Mouse (Mus musculus) forebrain, embryonic 16.5 days (tissue): Measurements from ENCODE around the gene Csf2ra. TPM values are rescaled to one million over a fixed set of nuclear protein-coding genes. Genes with fewer than 3 reads are reported as not detected.
"Not testable (repeated sequence)": the region's sequence is repeated elsewhere in the genome, so short reads cannot be mapped to it uniquely, and the experiment has no call there.

Source experiments
- ATAC-seq: fragments of 200-750 bp; cut with Nextera tagmentation; 2 replicates; pipeline ENCODE4 v1.8.0; 2017; ENCODE audit warnings: mild to moderate bottlenecking, moderate library complexity
- H3K27ac ChIP-seq: fragments of 300-500 bp; sonication (generic); 2 replicates; pipeline ENCODE4 v1.5.1; 2014; ENCODE audit warnings: low read length, control low read depth
- H3K27me3 ChIP-seq: fragments of 300-500 bp; sonication (generic); replicated peaks from 2 replicates; pipeline ENCODE4 v1.6.1; 2014; ENCODE audit warnings: low read length; ENCODE audit not compliant: control insufficient read depth, insufficient read depth
- H3K36me3 ChIP-seq: fragments of 300-500 bp; sonication (generic); 2 replicates; pipeline ENCODE4 v1.6.1; 2014; ENCODE audit not compliant: control insufficient read depth, insufficient read depth
- H3K4me1 ChIP-seq: fragments of 300-500 bp; sonication (generic); replicated peaks from 2 replicates; pipeline ENCODE4 v1.6.1; 2014; ENCODE audit warnings: low read length; ENCODE audit not compliant: control insufficient read depth, insufficient read depth
- H3K4me2 ChIP-seq: fragments of 300-500 bp; sonication (generic); 2 replicates; pipeline ENCODE4 v1.6.1; 2014; ENCODE audit warnings: mild to moderate bottlenecking, low read length, control low read depth
- H3K4me3 ChIP-seq: fragments of 300-500 bp; sonication (generic); replicated peaks from 2 replicates; pipeline ENCODE4 v1.5.1; 2014; ENCODE audit warnings: mild to moderate bottlenecking, low read length, control low read depth
- H3K9ac ChIP-seq: fragments of 300-500 bp; sonication (generic); replicated peaks from 2 replicates; pipeline ENCODE4 v1.6.1; 2014; ENCODE audit warnings: low read depth, low read length, control low read depth
- H3K9me3 ChIP-seq: fragments of 300-500 bp; sonication (generic); 2 replicates; pipeline ENCODE4 v1.6.1; 2016; ENCODE audit warnings: low read length; ENCODE audit not compliant: control insufficient read depth
- WGBS: fragments of 180-500 bp; shearing (Covaris S2); extraction: QIAGEN DNeasy Blood & Tissue Kit; methylation state at CpG from one replicate; pipeline ENCODE4 v1.1.7; 2014; 5-methylcytosine and 5-hydroxymethylcytosine counted together
- polyA plus RNA-seq: library from polyadenylated mRNA; unstranded; fragments of >200 nt; fragmentation: Nextera tagmentation; extraction: Ambion mirVana; gene quantifications from 2 replicates; pipeline ENCODE4 v1.2.1, GENCODE M21; 2015

Csf2ra gene
- polyA plus RNA-seq, 1 experiment from 2014 or later = 42.4 TPM

DNA sequence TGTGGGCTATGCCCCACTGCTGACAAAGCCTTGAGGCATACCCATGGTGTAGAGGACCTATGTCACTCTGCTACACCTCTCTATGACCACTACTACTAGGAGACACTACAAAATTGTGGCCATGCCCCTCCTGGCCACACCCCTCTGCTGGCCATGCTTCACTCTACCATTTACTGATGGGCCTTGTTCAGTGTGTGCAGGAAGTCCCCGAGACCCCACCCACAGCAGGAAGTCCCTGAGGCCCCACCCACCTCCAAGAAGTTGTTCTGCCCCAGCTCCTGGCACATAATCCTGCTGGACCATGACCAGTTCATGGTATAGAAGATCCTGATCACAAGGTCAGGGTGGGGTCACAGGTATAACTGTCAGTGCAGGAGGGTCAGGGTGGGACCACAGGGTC lies 33.0 kb upstream of the Csf2ra start:
- Histone ChIP-seq H3K9me3 (no peaks in the 10 kb centered on the region), H3K4me3 (no peak overlapping the region), H3K27ac (no peak overlapping the region), H3K9ac (no peak overlapping the region), H3K4me1 (no peaks in the 10 kb centered on the region), H3K27me3 (no peaks in the 10 kb centered on the region), H3K36me3 (no peaks in the 10 kb centered on the region), H3K4me2 (no peak overlapping the region)
- WGBS = 92% methylated on average over 1 of the region's 1 CpGs
- no peak for ATAC-seq

DNA sequence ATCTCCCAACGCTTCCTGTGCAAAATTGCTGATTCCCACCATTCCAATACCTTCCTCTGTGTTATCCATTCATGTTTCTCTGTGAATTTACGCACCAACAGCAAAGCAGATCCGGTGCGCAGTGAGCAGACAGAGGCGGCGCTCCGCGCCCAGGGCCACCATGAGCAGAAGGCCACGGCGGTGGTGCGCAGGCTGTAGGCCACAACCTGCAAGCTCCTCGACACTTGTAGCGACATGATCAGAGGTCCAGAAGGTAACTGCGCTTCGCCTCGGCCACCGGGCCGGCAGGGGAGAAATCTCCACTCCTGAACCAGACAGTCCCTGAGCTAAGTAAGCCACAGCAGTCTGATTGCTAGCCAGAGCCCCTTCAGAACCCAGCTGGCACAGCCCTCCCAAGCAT lies 29.5 kb upstream of the Csf2ra start:
- Histone ChIP-seq H3K9ac (no peak overlapping the region), H3K4me1 (no peaks in the 10 kb centered on the region), H3K27ac (no peak overlapping the region), H3K36me3 (no peaks in the 10 kb centered on the region), H3K4me3 (no peak overlapping the region), H3K9me3 (no peaks in the 10 kb centered on the region), H3K27me3 (no peaks in the 10 kb centered on the region), H3K4me2 (no peak overlapping the region)
- ATAC-seq = no peak
- 93% methylated on average over 18 of the region's 18 CpGs for WGBS

DNA sequence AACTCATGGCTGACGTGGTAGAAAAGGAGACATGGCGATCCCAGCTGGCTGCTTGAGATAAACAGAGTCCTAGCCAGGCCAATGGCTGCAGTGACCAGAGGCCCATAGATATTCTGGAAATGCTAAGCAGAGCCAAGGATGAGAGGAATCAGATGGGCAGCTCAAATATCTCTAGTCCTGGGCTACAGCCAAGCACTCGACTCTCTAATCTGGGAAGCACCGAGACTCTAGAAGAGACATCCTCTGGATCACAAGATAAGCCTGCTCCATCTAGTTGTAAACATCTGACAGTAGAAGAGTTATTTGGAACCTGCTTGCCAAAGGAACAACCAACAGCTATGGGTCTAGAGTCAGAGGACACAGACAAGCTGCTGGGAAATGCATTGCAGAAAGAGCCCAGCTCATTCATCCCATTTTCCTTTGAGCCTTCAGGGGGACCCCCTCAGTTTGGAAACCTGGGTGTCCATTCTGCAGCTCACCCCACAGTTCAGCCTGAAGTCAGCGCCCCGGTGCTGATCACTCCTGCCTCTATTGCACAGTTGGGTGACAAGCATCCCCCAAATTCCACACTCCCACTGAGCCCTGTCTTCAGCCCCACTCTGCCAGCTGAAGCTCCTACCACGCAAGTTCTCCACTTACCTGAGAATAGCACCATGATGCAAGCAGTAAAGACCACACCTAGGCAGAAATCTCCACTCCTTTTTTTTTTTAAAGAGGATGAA lies 28.1 kb upstream of the Csf2ra start:
- 91% methylated on average over 7 of the region's 7 CpGs for WGBS
- H3K4me2 ChIP-seq = no peak overlapping the region
- no peaks in the 10 kb centered on the region for H3K4me1 ChIP-seq
- H3K27me3 ChIP-seq = no peaks in the 10 kb centered on the region
- no peak overlapping the region for H3K4me3 ChIP-seq
- no peak overlapping the region for H3K9ac ChIP-seq
- ATAC-seq = no peak
- no peaks in the 10 kb centered on the region for H3K36me3 ChIP-seq
- H3K27ac ChIP-seq = no peak overlapping the region
- no peaks in the 10 kb centered on the region for H3K9me3 ChIP-seq

DNA sequence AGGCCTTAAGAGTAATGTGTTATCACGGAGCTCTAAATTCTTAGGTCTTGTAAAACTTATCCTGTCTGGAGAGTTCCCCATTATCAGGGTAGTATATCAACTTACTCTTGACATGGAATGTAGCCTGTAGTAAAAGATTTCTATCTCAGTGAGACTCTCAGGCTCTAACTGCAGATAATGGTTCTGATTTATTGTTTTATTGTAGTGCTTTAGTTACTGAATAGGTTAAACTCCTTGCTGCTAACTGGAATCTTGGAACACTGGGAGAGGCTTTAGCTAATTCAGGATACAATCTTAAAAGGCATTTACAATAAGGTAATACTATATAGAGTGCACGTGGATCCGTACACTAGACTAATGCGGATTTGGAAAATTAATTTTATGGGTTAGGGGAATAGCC lies 19.1 kb upstream of the Csf2ra start:
- ATAC-seq, H3K4me1 ChIP-seq, H3K27me3 ChIP-seq, H3K4me2 ChIP-seq, H3K36me3 ChIP-seq, H3K4me3 ChIP-seq, H3K9me3 ChIP-seq, H3K9ac ChIP-seq, H3K27ac ChIP-seq: not testable (repeated sequence)
- 94% methylated on average over 4 of the region's 4 CpGs for WGBS

DNA sequence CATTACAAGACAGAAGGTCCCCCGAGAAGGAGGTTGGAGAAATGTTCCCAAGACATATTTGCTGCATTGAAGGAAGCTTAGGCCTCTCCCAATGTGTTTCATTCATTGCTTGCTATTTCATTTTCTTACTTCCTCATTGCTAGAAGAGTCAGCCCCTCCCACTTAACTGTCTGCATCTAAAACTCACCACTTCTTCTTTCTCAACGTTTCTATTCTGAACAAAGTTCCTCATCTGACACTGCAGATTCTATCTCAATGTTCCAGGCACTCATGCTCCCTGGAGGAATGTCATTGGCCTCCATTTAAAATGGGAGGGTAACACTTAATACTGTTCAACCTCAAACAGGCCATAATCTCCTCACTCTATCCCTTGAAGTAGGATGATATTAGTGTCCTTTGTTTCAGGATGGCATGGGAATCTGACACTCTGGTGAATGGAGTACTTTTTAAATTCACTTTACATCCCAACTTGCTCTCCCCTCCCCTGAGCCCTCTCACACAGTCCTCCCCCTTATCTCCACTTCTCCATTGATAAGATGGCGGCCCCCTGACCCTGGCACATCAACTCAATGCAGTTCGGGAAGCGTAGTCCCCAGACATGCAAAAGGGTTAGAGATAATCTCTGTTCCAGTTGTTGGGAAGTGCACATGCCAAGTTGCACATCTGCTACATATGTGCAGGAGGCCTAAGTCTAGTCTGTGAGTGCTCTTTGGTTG lies 16.6 kb upstream of the Csf2ra start:
- WGBS = 77% methylated on average over 5 of the region's 5 CpGs
- no peak overlapping the region for H3K27ac ChIP-seq
- no peak for ATAC-seq
- no peaks in the 10 kb centered on the region for H3K9me3 ChIP-seq
- no peak overlapping the region for H3K9ac ChIP-seq
- H3K27me3 ChIP-seq = no peaks in the 10 kb centered on the region
- no peaks in the 10 kb centered on the region for H3K4me1 ChIP-seq
- no peak overlapping the region for H3K4me2 ChIP-seq
- no peak overlapping the region for H3K4me3 ChIP-seq
- no peaks in the 10 kb centered on the region for H3K36me3 ChIP-seq

DNA sequence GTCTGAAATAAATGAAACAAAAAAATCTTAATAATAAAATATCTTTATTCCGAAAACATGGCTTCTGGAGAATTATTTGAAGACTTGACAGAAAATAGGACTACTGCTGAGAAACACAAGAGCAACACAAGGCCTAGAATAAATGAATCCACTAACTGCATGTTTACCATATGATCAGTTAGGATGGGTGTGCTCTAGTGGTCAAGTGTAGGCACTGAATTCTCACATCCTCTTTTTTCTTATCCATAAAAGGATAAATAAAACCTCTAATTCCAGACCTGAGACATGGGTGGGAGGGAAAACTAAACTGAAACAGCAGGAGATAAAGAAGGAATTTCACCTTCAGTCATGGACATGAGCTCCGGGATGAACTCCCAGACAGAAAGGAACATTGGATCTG lies 9.7 kb upstream of the Csf2ra start:
- no peak for ATAC-seq
- no peak overlapping the region for H3K27ac ChIP-seq
- H3K36me3 ChIP-seq = no peaks in the 10 kb centered on the region
- H3K9me3 ChIP-seq = no peaks in the 10 kb centered on the region
- WGBS = 85% methylated on average over 2 of the region's 2 CpGs
- H3K4me3 ChIP-seq = no peak overlapping the region
- H3K9ac ChIP-seq = no peak overlapping the region
- no peak overlapping the region for H3K4me2 ChIP-seq
- no peaks in the 10 kb centered on the region for H3K27me3 ChIP-seq
- H3K4me1 ChIP-seq = no peaks in the 10 kb centered on the region

DNA sequence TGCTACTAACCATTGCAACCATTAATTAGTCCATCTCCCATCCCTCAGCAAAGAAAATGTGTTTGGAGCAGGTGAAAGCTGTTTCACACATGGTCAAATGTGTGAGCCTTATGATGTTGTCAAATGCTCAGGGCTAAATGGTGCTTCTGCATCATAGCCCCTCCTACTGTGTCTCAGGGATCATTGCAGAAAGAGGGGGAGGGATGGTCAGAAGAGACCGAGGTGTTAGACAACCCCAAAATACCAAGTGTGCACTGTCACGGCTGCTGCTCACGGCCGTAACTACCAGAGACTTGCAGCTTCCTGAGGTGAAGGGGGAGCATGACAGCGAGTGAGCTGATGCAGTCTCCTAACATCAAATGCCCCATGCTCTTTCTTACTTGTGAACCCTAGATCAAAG lies 6.3 kb upstream of the Csf2ra start:
- no peak overlapping the region for H3K4me2 ChIP-seq
- no peak for ATAC-seq
- H3K9me3 ChIP-seq = no peaks in the 10 kb centered on the region
- no peak overlapping the region for H3K27ac ChIP-seq
- no peaks in the 10 kb centered on the region for H3K4me1 ChIP-seq
- H3K4me3 ChIP-seq = no peak overlapping the region
- no peak overlapping the region for H3K9ac ChIP-seq
- WGBS = 75% methylated on average over 5 of the region's 5 CpGs
- no peaks in the 10 kb centered on the region for H3K36me3 ChIP-seq
- H3K27me3 ChIP-seq = no peaks in the 10 kb centered on the region

DNA sequence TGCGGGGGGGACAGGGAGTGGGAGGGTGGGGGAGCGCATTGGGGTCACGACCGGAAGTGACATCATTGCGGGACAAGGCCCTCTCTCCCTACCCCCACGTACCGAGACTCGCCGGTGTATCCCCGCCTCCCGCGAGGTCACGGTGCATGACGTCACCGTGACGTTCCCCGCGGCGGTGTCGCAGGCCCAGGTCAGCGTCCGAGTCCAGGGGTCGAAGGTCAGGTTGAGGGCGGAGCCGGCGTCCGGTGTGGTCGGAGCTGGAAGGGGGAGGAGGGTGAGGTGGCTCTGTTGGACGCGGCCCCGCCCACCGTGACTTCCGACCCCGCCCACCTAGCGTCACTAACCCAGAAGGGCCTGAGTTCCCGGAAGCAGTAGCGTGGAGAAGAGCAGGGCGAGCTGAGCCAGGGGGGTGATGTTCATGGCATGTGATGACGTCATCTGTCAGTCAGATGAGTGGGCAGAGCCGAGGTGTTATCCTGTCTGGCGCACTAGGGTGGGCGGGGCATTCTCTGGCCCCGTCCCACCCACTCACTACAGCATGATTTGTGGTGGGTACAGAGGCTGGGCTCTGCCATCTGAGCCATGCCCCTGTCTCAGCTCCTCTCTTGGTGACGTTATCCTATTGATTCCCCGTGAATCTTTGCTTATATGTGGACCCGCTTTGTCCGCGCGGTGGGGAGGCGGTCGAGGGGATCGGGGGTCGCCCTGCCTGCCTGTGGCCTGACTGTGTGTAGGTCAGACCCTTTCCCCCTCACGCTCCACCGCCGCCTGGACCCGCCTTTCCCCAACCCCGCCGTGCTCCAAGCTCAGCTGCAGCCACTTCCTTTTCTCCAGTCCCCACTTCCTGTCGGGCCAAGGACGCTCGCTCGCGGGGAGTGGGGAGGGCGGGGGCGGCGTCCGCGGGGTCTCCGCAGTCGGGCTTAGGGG lies 1.0 kb downstream of the Csf2ra start:
- H3K27me3 ChIP-seq = no peaks in the 10 kb centered on the region
- peaks cover 8% of the 10 kb centered on the region for H3K4me1 ChIP-seq
- peak overlapping the region; percentile 89 for H3K27ac ChIP-seq
- 4% methylated on average over 71 of the region's 71 CpGs for WGBS
- peak; percentile 88 for ATAC-seq
- no peaks in the 10 kb centered on the region for H3K36me3 ChIP-seq
- peak overlapping the region; percentile 63 for H3K4me2 ChIP-seq
- H3K9ac ChIP-seq = peak overlapping the region; percentile 48
- H3K4me3 ChIP-seq = peak overlapping the region; percentile 69
- peaks cover 3% of the 10 kb centered on the region; the same call in 1 of the 2 replicates for H3K9me3 ChIP-seq

DNA sequence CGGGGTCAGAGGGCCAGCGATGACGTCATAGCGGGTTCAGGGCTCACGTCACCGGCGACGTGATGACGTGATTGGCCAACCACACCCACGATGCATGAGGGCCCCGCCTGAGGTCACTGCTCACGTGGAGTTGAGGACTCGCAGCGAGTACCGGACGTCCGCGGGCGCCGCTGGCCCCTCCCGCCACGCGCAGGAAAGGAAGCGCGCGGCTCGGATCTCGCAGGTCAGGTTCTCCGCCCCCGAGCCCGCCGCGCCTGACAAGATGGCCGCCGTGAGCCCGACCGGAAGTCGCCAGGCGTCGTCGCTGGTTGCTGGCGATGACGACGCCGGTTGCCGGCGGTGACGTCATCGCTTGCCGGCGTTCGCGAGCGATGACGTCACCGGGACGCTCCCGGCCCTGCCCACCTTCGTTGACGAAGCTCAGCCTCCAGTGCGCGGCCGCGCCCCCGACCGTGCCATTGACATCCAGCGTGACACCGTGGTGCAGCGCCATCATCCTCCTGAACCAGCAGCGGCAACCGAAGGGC lies 1.8 kb downstream of the Csf2ra start:
- peaks cover 3% of the 10 kb centered on the region; the same call in 1 of the 2 replicates for H3K9me3 ChIP-seq
- 2% methylated on average over 71 of the region's 71 CpGs for whole genome bisulfite sequencing
- peak overlapping the region; percentile 63 for H3K4me2 ChIP-seq
- H3K4me3 ChIP-seq = peak overlapping the region; percentile 69
- peak; percentile 45 for ATAC-seq
- H3K4me1 ChIP-seq = peaks cover 8% of the 10 kb centered on the region
- H3K27me3 ChIP-seq = no peaks in the 10 kb centered on the region
- H3K9ac ChIP-seq = peak overlapping the region; percentile 48
- H3K27ac ChIP-seq = peak overlapping the region; percentile 89
- no peaks in the 10 kb centered on the region for H3K36me3 ChIP-seq
